Mouse (Mus musculus): ENCODE results near the gene Gm48552. TPM values are rescaled to one million over a fixed set of nuclear protein-coding genes. Genes with fewer than 3 reads are reported as not detected.

Gm48552 gene
- polyA plus RNA-seq, 1 experiment from 2014 or later = 1.0 TPM

DNA sequence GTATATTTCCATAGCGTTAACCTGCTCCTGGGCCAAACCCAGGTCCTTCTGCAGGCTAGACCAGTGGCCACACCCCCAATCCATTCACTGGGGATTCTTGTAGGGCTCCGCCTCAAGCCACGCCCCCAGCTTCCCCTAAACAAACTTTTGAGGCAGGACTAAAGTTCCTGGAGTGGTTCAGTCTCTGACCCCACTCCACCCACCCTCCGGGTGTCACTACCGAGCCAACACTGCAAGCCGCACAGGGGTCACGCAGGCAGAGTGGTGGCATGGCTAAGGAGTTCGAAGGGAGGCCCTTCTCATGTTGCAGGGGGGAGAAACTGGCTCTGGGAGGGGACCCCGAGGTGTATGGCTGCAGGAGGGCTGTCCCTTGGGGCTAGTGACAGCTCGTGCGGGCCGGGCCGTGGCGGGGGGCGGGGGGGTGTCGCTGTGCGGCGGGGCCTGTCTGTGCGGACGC, 40.8 kb downstream of the Gm48552 start:
- peak overlapping the region; percentile 81 for H3K4me3 ChIP-seq
- H3K36me3 ChIP-seq = no peaks in the 10 kb centered on the region
- H3K4me1 ChIP-seq (replicated peaks) = peaks cover 73% of the 10 kb centered on the region
- H3K27me3 ChIP-seq (ENCODE audit: insufficient read depth, poor library complexity, severe bottlenecking) = peaks cover 78% of the 10 kb centered on the region
- 0 out of 2 replicates have a peak, but pooled peaks cover 5% of the 10 kb centered on the region for H3K9me3 ChIP-seq
- WGBS = under 1% methylated on average over 20 of the region's 20 CpGs
- peak overlapping the region; percentile 95 for H3K27ac ChIP-seq
- DNase-seq (ENCODE audit: low spot score) = peak; percentile 71

- under 1% methylated on average over 70 of the region's 89 CpGs for WGBS
- Histone ChIP-seq H3K27ac (peak overlapping the region; percentile 95), H3K4me3 (peak overlapping the region; percentile 81), H3K27me3 (ENCODE audit: insufficient read depth, poor library complexity, severe bottlenecking) (peaks cover 78% of the 10 kb centered on the region), H3K9me3 (0 out of 2 replicates have a peak, but pooled peaks cover 5% of the 10 kb centered on the region), H3K36me3 (no peaks in the 10 kb centered on the region), H3K4me1 (replicated peaks) (peaks cover 66% of the 10 kb centered on the region)
- peak; percentile 79 for DNase-seq (ENCODE audit: low spot score)
Observed at GRCm38 (mm10) chr10:81430141-81430830, 41.5 kb downstream of the Gm48552 start.

GRCm38 (mm10) chr10:81430831-81431525, 42.2 kb downstream of the Gm48552 start:
- peaks cover 78% of the 10 kb centered on the region for H3K27me3 ChIP-seq (ENCODE audit: insufficient read depth, poor library complexity, severe bottlenecking)
- WGBS = 2% methylated on average over 67 of the region's 70 CpGs
- peak overlapping the region; percentile 95 for H3K27ac ChIP-seq
- DNase-seq (ENCODE audit: low spot score) = peak; percentile 37
- no peaks in the 10 kb centered on the region for H3K36me3 ChIP-seq
- H3K9me3 ChIP-seq = 0 out of 2 replicates have a peak, but pooled peaks cover 5% of the 10 kb centered on the region
- H3K4me3 ChIP-seq = peak overlapping the region; percentile 81
- peaks cover 60% of the 10 kb centered on the region for H3K4me1 ChIP-seq (replicated peaks)

- H3K36me3 ChIP-seq = no peaks in the 10 kb centered on the region
- WGBS = 16% methylated on average over 15 of the region's 15 CpGs
- H3K27ac ChIP-seq = no peak overlapping the region
- H3K4me3 ChIP-seq = peak overlapping the region; percentile 81
- peaks cover 76% of the 10 kb centered on the region for H3K27me3 ChIP-seq (ENCODE audit: insufficient read depth, poor library complexity, severe bottlenecking)
- H3K9me3 ChIP-seq = 0 out of 2 replicates have a peak, but pooled peaks cover 5% of the 10 kb centered on the region
- peak; percentile 33 for DNase-seq (ENCODE audit: low spot score)
- peaks cover 53% of the 10 kb centered on the region for H3K4me1 ChIP-seq (replicated peaks)
Observed at GRCm38 (mm10) chr10:81431526-81432168, 42.8 kb downstream of the Gm48552 start.

DNA sequence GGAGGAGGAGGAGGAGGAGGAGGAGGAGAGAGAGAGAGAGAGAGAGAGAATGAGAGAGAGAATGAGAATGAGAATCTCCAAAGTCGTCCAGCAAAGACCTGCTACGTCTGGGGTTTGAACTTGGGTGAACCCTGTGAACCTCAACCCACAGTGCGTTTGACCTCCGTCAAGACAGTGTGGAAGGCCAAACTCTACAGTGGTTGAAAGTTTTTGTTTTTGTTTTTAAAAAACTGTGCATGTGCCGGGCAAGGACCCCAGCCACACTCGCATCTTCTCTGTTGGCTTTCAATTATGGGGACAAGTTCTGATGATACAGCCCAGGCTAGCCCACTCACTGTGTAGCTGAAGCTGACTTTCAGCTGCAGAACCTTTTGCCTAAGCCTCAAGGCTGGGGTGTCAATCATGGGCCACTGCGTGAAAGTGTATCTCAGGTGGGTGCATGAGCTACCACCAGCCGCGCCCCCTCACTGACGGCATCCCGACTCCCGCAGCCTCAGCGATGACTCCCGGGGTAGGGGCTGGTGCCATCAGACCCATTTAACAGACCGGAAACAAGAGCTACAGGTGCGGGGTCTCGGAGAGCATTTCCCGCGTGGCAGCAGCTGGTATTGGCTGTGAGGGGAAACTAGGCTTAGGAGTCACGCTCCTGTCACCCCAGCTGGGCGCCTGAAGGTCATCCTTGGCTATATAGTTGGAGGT, 43.5 kb downstream of the Gm48552 start:
- no peak for DNase-seq (ENCODE audit: low spot score)
- peaks cover 72% of the 10 kb centered on the region for H3K27me3 ChIP-seq (ENCODE audit: insufficient read depth, poor library complexity, severe bottlenecking)

DNA sequence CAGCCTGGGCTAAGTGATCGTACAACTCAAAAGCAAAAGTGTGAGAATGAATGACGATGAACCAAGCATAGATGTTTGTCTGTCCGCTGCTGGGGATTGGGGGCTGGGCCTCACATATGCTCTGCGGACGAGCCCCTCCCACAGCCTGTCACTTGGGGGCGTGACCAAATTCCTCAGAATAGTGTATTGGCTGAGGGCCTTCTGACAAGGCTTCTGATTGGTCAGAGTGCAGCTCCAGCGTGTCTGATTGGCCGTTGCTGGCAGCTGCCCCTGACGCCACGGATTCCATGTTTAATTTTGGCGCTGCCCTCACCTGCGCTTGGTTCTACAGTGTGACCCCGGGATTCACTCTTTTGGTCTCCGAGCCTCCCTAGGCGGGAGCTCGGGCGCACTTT, 44.1 kb downstream of the Gm48552 start:
- Histone ChIP-seq H3K27ac (peak overlapping the region; percentile 67; the same call in 1 of the 2 replicates), H3K4me1 (replicated peaks) (peaks cover 45% of the 10 kb centered on the region), H3K9me3 (0 out of 2 replicates have a peak, but pooled peaks cover 5% of the 10 kb centered on the region), H3K36me3 (no peaks in the 10 kb centered on the region), H3K27me3 (ENCODE audit: insufficient read depth, poor library complexity, severe bottlenecking) (peaks cover 67% of the 10 kb centered on the region), H3K4me3 (peak overlapping the region; percentile 24)
- DNase-seq (ENCODE audit: low spot score) = peak; percentile 82
- WGBS = 6% methylated on average over 17 of the region's 17 CpGs

More for the DNA sequence above, 43.5 kb downstream of the Gm48552 start:
- Histone ChIP-seq H3K36me3 (no peaks in the 10 kb centered on the region), H3K27ac (no peak overlapping the region), H3K4me3 (peak overlapping the region; percentile 24), H3K9me3 (0 out of 2 replicates have a peak, but pooled peaks cover 5% of the 10 kb centered on the region), H3K4me1 (replicated peaks) (peaks cover 46% of the 10 kb centered on the region)
- 62% methylated on average over 21 of the region's 21 CpGs for WGBS

DNA sequence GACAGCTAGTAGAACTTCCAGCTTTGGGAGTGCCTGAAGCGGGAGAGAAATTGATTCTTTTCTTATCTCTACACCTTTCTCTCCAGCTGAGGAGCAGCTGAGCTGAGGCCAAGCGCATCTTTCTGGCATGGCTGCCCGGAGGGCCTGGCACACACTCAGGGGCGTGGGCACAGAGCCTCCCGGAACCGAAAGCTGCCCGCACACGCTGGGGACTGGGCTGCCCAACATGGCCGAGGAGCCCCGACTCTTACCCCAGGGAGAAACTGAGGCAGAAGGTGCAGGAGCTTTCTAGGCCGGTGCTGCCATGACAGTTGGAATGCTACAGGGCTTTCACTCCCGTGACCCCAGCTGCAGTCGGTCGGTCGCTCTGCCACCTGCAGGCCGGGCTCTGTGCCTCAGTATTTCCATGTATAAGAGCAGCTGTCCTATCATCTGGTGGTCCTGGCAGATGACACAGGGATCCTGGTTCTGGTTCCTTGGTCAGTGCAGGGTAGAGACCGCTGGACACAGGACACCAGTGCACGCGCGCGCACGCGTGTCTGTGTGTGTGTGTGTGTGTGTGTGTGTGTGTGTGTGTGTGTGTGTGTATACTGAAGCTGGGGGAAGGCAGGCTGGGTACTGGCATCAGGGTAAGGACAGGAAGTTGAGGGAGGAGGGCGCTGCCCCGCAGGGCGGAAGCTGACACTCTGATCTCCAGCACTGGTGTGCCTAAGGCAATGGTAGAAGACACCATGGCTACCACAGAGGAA, 44.9 kb downstream of the Gm48552 start:
- DNase-seq (ENCODE audit: low spot score) = peak; percentile 2

GRCm38 (mm10) chr10:81434361-81435263, 45.8 kb downstream of the Gm48552 start:
- Histone ChIP-seq H3K4me1 (replicated peaks) (peaks cover 39% of the 10 kb centered on the region), H3K27ac (no peak overlapping the region), H3K4me3 (no peak overlapping the region), H3K9me3 (no peaks in the 10 kb centered on the region), H3K36me3 (no peaks in the 10 kb centered on the region), H3K27me3 (ENCODE audit: insufficient read depth, poor library complexity, severe bottlenecking) (peaks cover 51% of the 10 kb centered on the region)
- WGBS = 65% methylated on average over 15 of the region's 15 CpGs
- peak; percentile 2 for DNase-seq (ENCODE audit: low spot score)

More for the DNA sequence above, 44.9 kb downstream of the Gm48552 start:
- Histone ChIP-seq H3K27ac (no peak overlapping the region), H3K27me3 (ENCODE audit: insufficient read depth, poor library complexity, severe bottlenecking) (peaks cover 58% of the 10 kb centered on the region), H3K36me3 (no peaks in the 10 kb centered on the region), H3K4me3 (peak overlapping the region; percentile 24; the same call in 1 of the 2 replicates), H3K9me3 (no peaks in the 10 kb centered on the region), H3K4me1 (replicated peaks) (peaks cover 45% of the 10 kb centered on the region)
- WGBS = 76% methylated on average over 26 of the region's 26 CpGs

GRCm38 (mm10) chr10:81435436-81435835, 46.6 kb downstream of the Gm48552 start:
- Histone ChIP-seq H3K4me3 (no peak overlapping the region), H3K27me3 (ENCODE audit: insufficient read depth, poor library complexity, severe bottlenecking) (peaks cover 53% of the 10 kb centered on the region), H3K36me3 (no peaks in the 10 kb centered on the region), H3K4me1 (replicated peaks) (peaks cover 32% of the 10 kb centered on the region), H3K9me3 (no peaks in the 10 kb centered on the region), H3K27ac (no peak overlapping the region)
- DNase-seq (ENCODE audit: low spot score) = no peak
- WGBS = 81% methylated on average over 3 of the region's 3 CpGs

Measured in hindbrain, embryonic 10.5 days (tissue).